Mouse (Mus musculus) monocyte, adult 59 days (primary cell): ENCODE data around the gene Car7. TPM values are rescaled to one million over a fixed set of nuclear protein-coding genes. Genes with fewer than 3 reads are reported as not detected.

Experiments used
- total RNA-seq, 2 experiments: library from RNA; stranded (reverse); gene quantifications; one replicate each; pipeline ENCODE4 v1.2.4; 2023

Gene Car7
- total RNA-seq, result 1 to 10 TPM in 1 of 2 experiments, under 1 TPM in 1; 0.43 to 1.6 TPM

DNA sequence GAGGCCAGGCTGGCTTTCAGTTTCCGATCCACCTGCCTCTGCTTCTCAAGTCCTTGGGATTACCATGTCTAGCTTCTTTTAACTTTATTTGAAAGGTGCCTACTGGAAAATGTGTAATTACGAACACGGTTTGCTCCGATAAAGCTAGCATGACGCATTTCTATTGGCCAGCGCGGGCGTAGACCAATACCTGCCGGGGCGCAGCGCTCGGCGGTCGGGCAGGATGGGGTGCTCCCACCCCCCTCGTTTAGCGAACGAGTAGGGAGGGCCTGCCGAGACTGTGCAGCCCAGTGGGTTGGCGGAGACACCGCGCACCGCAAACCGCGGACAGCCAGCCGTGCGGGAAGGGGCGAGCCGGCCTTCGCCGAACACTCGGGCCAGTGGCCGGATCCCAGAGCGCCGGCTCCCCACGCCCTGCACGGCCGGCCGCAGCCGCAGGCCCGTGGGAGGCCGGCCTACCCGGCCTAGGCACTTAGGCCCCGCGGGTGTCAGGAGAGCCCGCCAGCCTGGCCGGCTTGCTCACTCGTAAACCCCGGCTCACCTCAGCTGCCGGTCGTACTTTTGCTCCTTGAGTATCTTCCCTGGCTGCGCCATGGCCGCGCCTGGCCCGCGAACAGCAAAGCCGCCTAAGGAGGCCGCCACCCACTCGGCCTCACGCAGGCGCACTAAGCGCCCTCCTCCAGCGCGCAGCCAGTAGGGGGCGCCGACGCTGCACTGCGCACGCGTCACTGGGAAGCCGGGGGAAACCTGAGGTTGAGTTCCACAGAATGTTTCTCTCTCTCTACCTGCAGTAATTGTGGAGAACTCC, at the start of gene Car7, which contains the start of gene Nae1:
Gene Car7, plus strand, starts transcription at position 719 of the 808 bp plus-strand sequence.
Gene Nae1, minus strand, starts transcription at position 667 of the 808 bp plus-strand sequence.

DNA sequence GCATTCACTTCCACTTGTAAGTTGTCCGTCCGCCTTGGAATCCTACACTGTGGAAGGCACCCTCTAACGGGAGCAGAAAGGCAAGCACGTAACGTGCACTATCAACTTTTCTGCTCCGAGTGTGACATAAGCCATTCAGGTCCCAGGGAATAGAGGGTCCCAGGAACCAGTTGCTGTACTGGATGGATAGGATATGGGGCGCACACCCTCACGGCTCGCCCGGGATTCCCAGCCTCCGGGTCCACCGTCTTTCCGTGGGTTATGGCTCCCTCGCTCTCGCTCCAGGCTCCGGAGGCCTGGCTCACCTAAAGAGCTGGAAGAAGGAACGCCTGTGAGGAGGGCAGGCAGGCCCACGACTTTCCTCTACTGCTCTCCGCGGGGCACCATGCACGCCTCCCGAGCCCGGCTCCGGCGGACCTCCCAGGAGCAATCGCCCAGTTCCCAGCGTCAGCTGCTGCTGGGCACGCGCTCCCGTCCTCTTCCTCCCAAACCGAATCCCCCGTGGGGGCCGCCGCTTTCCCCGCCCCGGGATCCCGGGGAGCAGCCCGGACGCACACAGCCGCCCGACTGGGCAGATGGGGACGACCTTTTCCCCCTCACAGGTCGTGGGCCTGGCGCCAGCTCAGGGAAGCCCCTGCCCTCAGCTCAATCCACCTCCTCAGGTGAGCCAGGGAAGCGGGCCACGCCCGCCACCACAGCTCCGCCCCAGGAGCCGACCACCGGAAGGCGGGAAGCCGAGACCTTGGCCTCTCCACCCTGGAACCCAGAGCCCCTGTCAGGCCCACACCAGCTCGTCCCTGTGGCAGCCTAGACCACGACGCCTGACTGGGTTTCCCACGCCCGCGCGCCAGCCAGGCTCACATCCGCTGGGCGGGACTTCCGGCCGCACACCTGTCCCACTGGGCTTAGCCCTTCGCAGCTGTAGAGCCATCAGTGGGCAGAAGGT, 25.2 kb upstream of the Car7 start, which contains the start of gene Terb1:
Gene Terb1, minus strand, starts transcription at position 850 of the 946 bp plus-strand sequence.

DNA sequence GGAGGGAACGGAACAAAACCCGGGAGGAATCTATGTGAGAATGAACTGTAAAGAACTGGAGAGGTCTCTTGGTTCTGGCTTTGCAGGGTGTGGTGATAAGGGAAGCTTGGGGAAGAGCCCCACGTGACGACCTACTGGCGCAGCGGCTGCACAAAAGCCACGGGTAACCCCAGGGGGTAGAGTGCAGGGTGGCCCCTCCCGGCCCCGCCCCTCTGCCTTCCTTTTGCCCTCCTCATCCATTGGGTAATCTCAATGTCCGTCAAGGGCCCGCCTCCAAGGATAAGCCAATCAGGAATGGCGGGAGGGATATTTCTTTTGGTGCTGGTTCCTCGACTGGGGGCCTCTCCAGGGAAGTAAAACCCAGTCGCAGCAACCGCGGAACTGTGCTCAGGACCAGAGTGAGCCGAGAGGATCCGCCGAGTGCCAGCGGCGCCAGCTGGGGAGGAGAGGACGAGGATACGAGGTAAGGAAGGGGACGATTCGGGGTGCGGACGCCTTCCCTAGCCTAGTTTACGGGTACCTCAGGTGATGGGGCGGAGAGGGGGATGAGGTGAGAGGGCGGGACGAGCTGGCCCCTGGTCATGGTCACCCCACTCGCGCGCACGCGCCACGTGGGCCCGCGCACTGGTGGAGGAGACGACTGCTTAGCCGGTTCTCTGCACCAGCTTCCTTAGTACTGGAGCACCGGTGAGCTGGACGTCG, 56.8 kb downstream of the Car7 start, which contains the start of gene Pdp2:
Gene Pdp2, plus strand, starts transcription at position 319 of the 702 bp plus-strand sequence.

Other genes starting within 250 kb of the Car7 start
- gene Cmtm2a, start 241.5 kb upstream of the Car7 start, total RNA-seq, result not detected
- gene Gm45711, start 224.6 kb upstream of the Car7 start, total RNA-seq, result not detected
- not detected for gene Cmtm1, start 224.5 kb upstream of the Car7 start, total RNA-seq
- gene Gm11020, start 213.1 kb upstream of the Car7 start, total RNA-seq, result not detected
- gene Cmtm2b, start 212.5 kb upstream of the Car7 start, total RNA-seq, result not detected
- 100 to 1,000 TPM; 150 to 162 TPM for gene Cmtm3, start 195.3 kb upstream of the Car7 start, total RNA-seq
- gene Cmtm4, start 138.9 kb upstream of the Car7 start, total RNA-seq, result 1 to 10 TPM; 3.4 to 3.6 TPM
- 10 to 100 TPM; 62.9 to 78.2 TPM for gene Dync1li2, start 91.6 kb upstream of the Car7 start, total RNA-seq
- gene Terb1, start 24.8 kb upstream of the Car7 start, total RNA-seq, result not detected
- gene Nae1, start 52 bp upstream of the Car7 start, total RNA-seq, result 10 to 100 TPM; 20.2 to 26.1 TPM
- gene Pdp2, start 56.8 kb downstream of the Car7 start, total RNA-seq, result 10 to 100 TPM; 10.9 to 11.4 TPM
- not detected for gene Cdh16, start 89.7 kb downstream of the Car7 start, total RNA-seq
- 10 to 100 TPM; 12.1 to 12.6 TPM for gene Rrad, start 96.6 kb downstream of the Car7 start, total RNA-seq
- gene Ciao2b, start 107.3 kb downstream of the Car7 start, total RNA-seq, result 10 to 100 TPM; 24.0 to 25.6 TPM
- not detected for gene Ces2a, start 199.3 kb downstream of the Car7 start, total RNA-seq